Mouse (Mus musculus) bone marrow, adult 2 months (tissue): ENCODE data around the gene Cacna1g.

Experiments used
- CTCF ChIP-seq: fragments of 200-500 bp; IDR thresholded peaks from 2 replicates; pipeline ENCODE4 v1.5.1; 2011; ENCODE audit warnings: low read length, control low read depth; ENCODE audit not compliant: control insufficient read depth, insufficient read depth
- POLR2A ChIP-seq: fragments of 200-500 bp; IDR thresholded peaks from 2 replicates; pipeline ENCODE4 v1.6.1; 2011; ENCODE audit warnings: low read depth, mild to moderate bottlenecking, control low read depth, low read length, borderline replicate concordance; ENCODE audit not compliant: control insufficient read depth

DNA sequence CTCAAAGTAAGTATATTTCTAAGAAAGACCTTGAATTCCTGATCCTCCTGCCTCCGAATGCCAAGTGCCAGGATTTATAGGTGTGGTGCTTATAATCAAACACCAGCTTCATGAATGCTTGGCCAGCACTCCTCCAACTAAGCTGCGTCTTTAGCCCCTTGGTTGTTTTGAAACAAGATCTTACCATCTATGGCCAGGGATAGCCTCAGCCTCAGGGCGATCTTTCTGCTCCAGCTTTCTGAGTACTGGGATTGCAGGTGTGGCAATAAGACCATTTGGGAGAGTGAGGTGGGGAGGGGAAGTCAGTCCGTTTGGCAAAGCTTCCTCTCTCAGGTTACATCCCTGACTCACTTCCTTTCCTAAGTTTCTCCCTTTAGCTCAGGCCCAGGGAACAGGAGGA, 86.2 kb downstream of the Cacna1g start:
- TF ChIP-seq CTCF (no peak), POLR2A (no peak)
